Mouse (Mus musculus) stomach, postnatal 0 days (tissue): ENCODE data around the gene 1600014C10Rik. TPM values are rescaled to one million over a fixed set of nuclear protein-coding genes. Genes with fewer than 3 reads are reported as not detected.

Experiments used
- ATAC-seq: fragments of 200-750 bp; cut with Nextera tagmentation; 2 replicates; pipeline ENCODE4 v1.8.0; 2017; ENCODE audit not compliant: low FRiP score, low TSS enrichment
- DNase-seq: peaks from one replicate; pipeline ENCODE4 v3.0.0-alpha.2; 2016; ENCODE audit warnings: low spot score
- H3K27ac ChIP-seq: fragments of 300-500 bp; sonication (generic); replicated peaks from 2 replicates; pipeline ENCODE4 v1.5.1; 2014; ENCODE audit warnings: mild to moderate bottlenecking, control low read depth
- H3K27me3 ChIP-seq: fragments of 300-500 bp; sonication (generic); 2 replicates; pipeline ENCODE4 v1.6.1; 2014; ENCODE audit warnings: low read length; ENCODE audit not compliant: control insufficient read depth, insufficient read depth
- H3K36me3 ChIP-seq: fragments of 300-500 bp; sonication (generic); 2 replicates; pipeline ENCODE4 v1.6.1; 2014; ENCODE audit warnings: low read length, mixed read lengths; ENCODE audit not compliant: control insufficient read depth, insufficient read depth
- H3K4me1 ChIP-seq: fragments of 300-500 bp; sonication (generic); replicated peaks from 2 replicates; pipeline ENCODE4 v1.6.1; 2014; ENCODE audit warnings: antibody characterized with exemption; ENCODE audit not compliant: control insufficient read depth, insufficient read depth
- H3K4me2 ChIP-seq: fragments of 300-500 bp; sonication (generic); replicated peaks from 2 replicates; pipeline ENCODE4 v1.6.1; 2014; ENCODE audit warnings: low read depth, mild to moderate bottlenecking, control low read depth, moderate library complexity
- H3K4me3 ChIP-seq: fragments of 300-500 bp; sonication (generic); 2 replicates; pipeline ENCODE4 v1.5.1; 2014; ENCODE audit warnings: low read depth, low read length, control low read depth
- H3K9ac ChIP-seq: fragments of 300-500 bp; sonication (generic); 2 replicates; pipeline ENCODE4 v1.6.1; 2014; ENCODE audit warnings: mild to moderate bottlenecking, low read length, control low read depth, mixed read lengths
- H3K9me3 ChIP-seq: fragments of 300-500 bp; sonication (generic); 2 replicates; pipeline ENCODE4 v1.6.1; 2016; ENCODE audit warnings: low read length; ENCODE audit not compliant: control insufficient read depth
- CTCF ChIP-seq: IDR thresholded peaks from 2 replicates; pipeline ENCODE4 v1.5.1; 2016; ENCODE audit warnings: antibody characterized with exemption, low read depth, mild to moderate bottlenecking, moderate library complexity
- EP300 ChIP-seq: optimal IDR thresholded peaks from 2 replicates; pipeline ENCODE3; 2016; ENCODE audit warnings: antibody characterized with exemption
- WGBS: fragments of 180-500 bp; shearing (Covaris S2); extraction: QIAGEN DNeasy Blood & Tissue Kit; methylation state at CpG from one replicate; pipeline ENCODE4 v1.1.7; 2014; 5-methylcytosine and 5-hydroxymethylcytosine counted together
- polyA plus RNA-seq: library from polyadenylated mRNA; unstranded; fragments of >200 nt; fragmentation: Nextera tagmentation; extraction: Ambion mirVana; gene quantifications from 2 replicates; pipeline ENCODE4 v1.2.1, GENCODE M21; 2015

Gene 1600014C10Rik
- polyA plus RNA-seq, 1 experiment from 2014 or later: 10.3 TPM

DNA sequence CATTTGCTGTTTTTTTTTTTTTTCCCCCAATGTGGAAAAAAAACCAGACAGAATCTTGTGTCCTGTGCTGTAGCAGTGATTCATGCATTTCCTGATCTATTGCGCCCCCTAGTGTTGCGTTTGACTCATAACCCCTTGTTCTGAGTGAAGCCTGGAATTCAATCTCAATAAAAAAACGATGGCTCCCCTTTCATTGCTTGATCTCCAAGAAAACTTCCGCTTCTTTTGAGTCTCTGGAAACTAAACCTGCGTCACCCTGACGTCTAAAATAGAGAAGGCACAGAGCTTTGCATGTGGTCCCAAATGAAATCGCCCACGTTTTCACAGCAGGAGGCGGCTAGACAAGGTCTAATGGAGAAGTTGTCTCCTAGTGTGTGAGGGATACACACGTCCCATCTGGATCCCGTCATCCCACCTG, 15.3 kb upstream of the 1600014C10Rik start:
- ATAC-seq (peak; percentile 54; the same call in 1 of the 2 replicates), DNase-seq (peak; percentile 33)
- H3K4me1 ChIP-seq: no peaks in the 10 kb centered on the region
- no peak overlapping the region for H3K4me3 ChIP-seq
- WGBS: 14% methylated on average over 11 of the region's 11 CpGs
- H3K4me2 ChIP-seq: peak overlapping the region; percentile 45
- H3K27me3 ChIP-seq: no peaks in the 10 kb centered on the region
- H3K9ac ChIP-seq: no peak overlapping the region
- no peak overlapping the region for H3K27ac ChIP-seq
- H3K9me3 ChIP-seq: no peaks in the 10 kb centered on the region
- peak; percentile 81 for TF ChIP-seq CTCF
- no peak for TF ChIP-seq EP300
- no peaks in the 10 kb centered on the region for H3K36me3 ChIP-seq

DNA sequence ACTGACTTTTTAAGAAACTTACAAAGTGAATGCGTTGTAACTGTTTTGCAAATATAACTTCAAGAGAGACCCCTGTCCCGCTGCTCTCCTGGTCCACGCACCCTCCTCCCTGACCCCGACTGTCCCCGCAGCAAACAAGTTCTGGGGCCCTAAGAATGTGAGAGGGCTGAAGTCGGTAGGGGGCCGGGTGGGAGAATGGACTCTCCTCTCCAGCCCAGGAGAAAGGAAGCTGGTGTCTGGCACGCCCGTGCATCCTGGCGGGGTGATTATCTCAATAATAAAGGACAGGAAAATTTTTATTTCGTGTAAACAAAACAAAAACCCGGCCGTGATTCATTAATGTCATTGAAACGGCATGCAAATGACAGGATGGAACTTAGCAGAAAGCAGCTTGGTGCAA, 9.1 kb upstream of the 1600014C10Rik start:
- TF ChIP-seq EP300: no peak
- TF ChIP-seq CTCF: no peak

DNA sequence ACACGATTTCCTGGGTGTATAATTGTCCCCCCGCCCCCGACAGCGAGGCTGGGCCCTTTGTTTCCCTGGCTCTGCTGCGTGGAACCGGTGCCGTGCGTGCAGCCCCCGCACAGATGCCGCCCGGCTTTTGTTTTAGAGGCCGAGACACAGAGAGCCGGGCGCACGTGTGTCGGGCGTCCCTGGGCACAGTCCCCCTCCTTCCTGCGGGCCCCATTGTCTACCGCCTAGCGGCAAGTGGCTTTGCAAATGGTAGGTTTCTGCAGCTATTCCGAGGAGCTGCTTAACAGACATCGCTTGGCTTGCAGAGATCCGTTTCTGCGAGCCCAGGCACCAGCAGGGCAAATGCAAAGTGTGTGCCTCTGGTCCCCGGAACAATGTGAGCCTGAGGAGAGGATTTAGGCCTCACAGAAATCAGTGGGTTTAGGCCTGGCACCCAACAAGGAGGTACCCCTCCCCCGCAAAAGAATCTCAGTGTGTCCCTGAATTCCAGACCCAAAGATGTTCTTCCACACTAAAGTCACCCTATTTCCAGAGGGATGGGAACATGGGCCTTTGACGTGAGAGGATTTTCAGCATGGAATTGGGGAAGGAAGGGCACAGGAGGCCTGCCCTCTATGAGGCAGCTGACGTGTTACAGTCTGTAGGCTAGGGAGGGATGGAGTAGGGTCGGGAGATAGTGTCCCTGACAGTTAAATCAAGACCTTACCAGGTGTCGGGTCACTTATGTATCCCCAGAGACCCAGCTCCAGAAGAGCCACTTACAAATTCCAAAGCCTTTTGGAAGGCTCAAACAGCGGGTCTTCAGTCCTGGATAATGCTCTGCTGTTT, 8.5 kb upstream of the 1600014C10Rik start:
- peak overlapping the region; percentile 45 for H3K4me2 ChIP-seq
- peak overlapping the region; percentile 23; the same call in 1 of the 2 replicates for H3K9ac ChIP-seq
- DNase-seq: no peak
- H3K36me3 ChIP-seq: no peaks in the 10 kb centered on the region
- no peak overlapping the region for H3K27ac ChIP-seq
- H3K27me3 ChIP-seq: no peaks in the 10 kb centered on the region
- WGBS: 18% methylated on average over 31 of the region's 31 CpGs
- H3K4me3 ChIP-seq: peak overlapping the region; percentile 20
- H3K4me1 ChIP-seq: no peaks in the 10 kb centered on the region
- H3K9me3 ChIP-seq: no peaks in the 10 kb centered on the region
- TF ChIP-seq EP300: no peak
- TF ChIP-seq CTCF: no peak
- ATAC-seq: no peak

More for the DNA sequence above, 9.1 kb upstream of the 1600014C10Rik start:
- Histone ChIP-seq H3K4me3 (peak overlapping the region; percentile 20), H3K9me3 (no peaks in the 10 kb centered on the region), H3K4me2 (peak overlapping the region; percentile 45), H3K27ac (no peak overlapping the region), H3K4me1 (no peaks in the 10 kb centered on the region), H3K9ac (peak overlapping the region; percentile 23; the same call in 1 of the 2 replicates), H3K27me3 (no peaks in the 10 kb centered on the region), H3K36me3 (no peaks in the 10 kb centered on the region)
- 22% methylated on average over 14 of the region's 14 CpGs for WGBS
- ATAC-seq (no peak), DNase-seq (no peak)

DNA sequence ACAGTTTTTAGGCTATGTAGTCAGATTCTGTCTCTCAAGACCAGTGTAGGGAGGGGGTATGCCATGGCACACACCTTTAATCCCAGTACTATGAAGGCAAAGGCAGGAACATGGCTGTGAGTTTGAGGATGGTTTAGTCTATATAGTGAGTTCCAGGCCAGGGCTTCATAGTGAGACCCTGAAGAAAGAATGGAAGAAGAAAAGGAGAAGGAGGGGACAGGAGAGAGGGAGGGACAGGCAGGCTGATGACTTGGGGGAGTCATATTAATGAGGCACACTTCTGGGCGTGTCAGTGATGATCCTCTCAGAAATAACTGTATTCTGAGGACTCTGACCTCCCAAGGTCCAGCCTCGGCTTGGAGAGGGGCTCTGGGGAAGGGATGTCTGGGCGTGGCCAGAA, 7.0 kb upstream of the 1600014C10Rik start:
- Histone ChIP-seq H3K9ac (no peak overlapping the region), H3K27me3 (no peaks in the 10 kb centered on the region), H3K27ac (no peak overlapping the region), H3K9me3 (no peaks in the 10 kb centered on the region), H3K4me1 (no peaks in the 10 kb centered on the region), H3K36me3 (no peaks in the 10 kb centered on the region), H3K4me2 (no peak overlapping the region), H3K4me3 (no peak overlapping the region)
- 65% methylated on average over 3 of the region's 3 CpGs for WGBS
- DNase-seq: no peak
- no peak for ATAC-seq
- no peak for TF ChIP-seq CTCF

DNA sequence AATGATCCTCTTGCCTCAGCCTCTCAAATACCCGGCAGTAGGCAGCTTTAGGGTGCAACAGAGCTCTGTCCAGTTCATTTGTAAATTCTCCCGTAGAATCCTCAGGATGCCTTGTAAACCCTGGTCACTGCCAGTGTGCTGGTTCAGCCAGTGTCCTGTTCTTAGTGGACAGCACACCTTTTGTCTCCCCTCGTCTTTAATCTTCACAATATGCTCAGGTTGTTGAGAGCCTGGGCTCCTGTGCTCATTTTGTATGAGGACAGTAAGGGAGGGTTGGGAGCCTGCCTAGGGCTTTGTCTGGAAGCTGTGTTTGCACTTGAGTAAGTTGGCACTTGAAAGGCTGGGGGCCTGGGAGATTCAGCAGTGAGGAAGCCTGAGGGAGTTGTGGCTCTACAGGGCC, 3.1 kb upstream of the 1600014C10Rik start:
- TF ChIP-seq EP300: no peak
- no peak for TF ChIP-seq CTCF
- Histone ChIP-seq H3K4me1 (no peaks in the 10 kb centered on the region; the same call in 1 of the 2 replicates), H3K9me3 (no peaks in the 10 kb centered on the region), H3K27ac (no peak overlapping the region), H3K4me2 (no peak overlapping the region), H3K4me3 (no peak overlapping the region), H3K36me3 (no peaks in the 10 kb centered on the region), H3K27me3 (no peaks in the 10 kb centered on the region), H3K9ac (no peak overlapping the region)
- WGBS: 54% methylated on average over 3 of the region's 3 CpGs
- no peak for ATAC-seq
- DNase-seq: no peak

DNA sequence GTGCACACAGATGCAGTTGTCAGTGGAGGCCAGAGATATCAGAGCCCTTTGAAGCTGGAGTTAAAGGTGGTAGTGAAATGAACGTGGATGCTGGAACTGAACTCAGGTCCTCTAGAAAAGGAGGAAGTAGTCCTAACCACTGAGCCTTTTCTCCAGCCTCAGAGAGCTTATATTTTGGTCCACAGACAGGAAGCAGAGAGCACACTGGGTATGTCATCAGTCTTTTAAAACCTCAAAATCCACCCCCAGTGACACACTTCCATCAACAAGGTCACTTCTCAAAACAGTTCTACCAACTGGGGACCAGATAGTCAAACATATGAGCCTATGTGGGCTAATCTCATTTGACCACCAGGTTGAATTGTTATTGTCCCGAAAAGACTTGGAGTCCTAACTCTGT, 1.7 kb upstream of the 1600014C10Rik start:
- H3K27me3 ChIP-seq: no peaks in the 10 kb centered on the region
- H3K9me3 ChIP-seq: no peaks in the 10 kb centered on the region
- TF ChIP-seq EP300 (no peak), CTCF (no peak)
- ATAC-seq: no peak
- H3K4me1 ChIP-seq: no peaks in the 10 kb centered on the region; the same call in 1 of the 2 replicates
- no peaks in the 10 kb centered on the region for H3K36me3 ChIP-seq
- no peak overlapping the region for H3K4me2 ChIP-seq
- H3K9ac ChIP-seq: no peak overlapping the region
- H3K4me3 ChIP-seq: no peak overlapping the region
- WGBS: 81% methylated on average over 2 of the region's 2 CpGs
- H3K27ac ChIP-seq: no peak overlapping the region
- DNase-seq: no peak
